Mouse (Mus musculus): ENCODE data around the gene Pitpna. TPM values are rescaled to one million over a fixed set of nuclear protein-coding genes. Genes with fewer than 3 reads are reported as not detected.

The Pitpna gene
- total RNA-seq (2012; rRNA removed): 67.8 and 73.1 TPM in 2 replicates
- polyA plus RNA-seq (2012; ENCODE audit: insufficient read depth in 1 of 2, insufficient read length in 2 of 2, low read depth in 1 of 2, low replicate concordance in 2 of 2, missing spikeins in 1 of 2): 100 to 1,000 TPM; 194 to 709 TPM

GRCm38 (mm10) chr11:75587493-75588284 lies at the start of gene Pitpna:
Gene Pitpna (plus strand): TSS chr11:75588097.
- Histone ChIP-seq H3K27ac (ENCODE audit: control insufficient read depth, low read depth, low read length) (peak within 1 kb of the TSS; percentile 46), H3K9me3 (replicated peaks; ENCODE audit: insufficient read depth, low read length) (no peaks in the 10 kb centered on the region), H3K36me3 (ENCODE audit: control insufficient read depth in 1 of 2, insufficient read depth in 2 of 2, low read length in 2 of 2) (peaks cover 0 to 17% of the 10 kb centered on the region in 2 experiments; a peak in 2 of 4 replicates), H3K4me1 (ENCODE audit: control insufficient read depth in 1 of 2, insufficient read depth in 2 of 2, low read length in 2 of 2) (peaks cover 0 to 28% of the 10 kb centered on the region in 2 experiments; a peak in 3 of 4 replicates), H3K9ac (ENCODE audit: control insufficient read depth, low read depth, low read length, poor library complexity, severe bottlenecking) (peak within 1 kb of the TSS; percentile 80), H3K4me3 (ENCODE audit: control insufficient read depth in 1 of 2, insufficient read depth in 1 of 2, low read depth in 2 of 2, low read length in 2 of 2) (peak within 1 kb of the TSS; percentile 60 to 95), H3K79me2 (ENCODE audit: control insufficient read depth, insufficient read depth, low read length, poor library complexity) (peaks cover 31% of the 10 kb centered on the region), H3K27me3 (ENCODE audit: control insufficient read depth in 1 of 2, insufficient read depth in 2 of 2, low read length in 2 of 2) (no peaks in the 10 kb centered on the region)
- peak; percentile 97 for DNase-seq (ENCODE audit: low read depth, low spot score)
- TF ChIP-seq MYC (IDR thresholded peaks at IDR 0.05; ENCODE audit: low read depth, low read length) (peak; percentile 29; the same call in 1 of the 2 replicates), POLR2AphosphoS5 (IDR thresholded peaks at IDR 0.05; ENCODE audit: borderline replicate concordance, low read depth, low read length) (no peak), USF2 (IDR thresholded peaks at IDR 0.05; ENCODE audit: borderline replicate concordance in 1 of 2, insufficient read depth in 1 of 2, low read depth in 1 of 2, low read length in 2 of 2) (no peak), TBP (IDR thresholded peaks at IDR 0.05; ENCODE audit: low read depth, low read length) (peak; percentile 66; the same call in 1 of the 2 replicates), GABPA (IDR thresholded peaks at IDR 0.05; ENCODE audit: low read depth, low read length) (no peak), ETS1 (IDR thresholded peaks at IDR 0.05; ENCODE audit: low read depth, low read length) (no peak), SMC3 (IDR thresholded peaks at IDR 0.05; ENCODE audit: low read depth, low read length) (no peak), ZKSCAN1 (IDR thresholded peaks at IDR 0.05; ENCODE audit: low read depth, low read length) (no peak), TCF12 (IDR thresholded peaks at IDR 0.05; ENCODE audit: low read depth, low read length) (peak; percentile 50; the same call in 1 of the 2 replicates), MXI1 (IDR thresholded peaks at IDR 0.05; ENCODE audit: low read depth, low read length) (peak; percentile 91), EP300 (IDR thresholded peaks at IDR 0.05; ENCODE audit: low read depth in 1 of 2, low read length in 2 of 2) (no peak), UBTF (IDR thresholded peaks at IDR 0.05; ENCODE audit: borderline replicate concordance, insufficient read depth, low read depth, low read length) (no peak; the same call in 1 of the 2 replicates), ELF1 (IDR thresholded peaks at IDR 0.05; ENCODE audit: low read depth, low read length) (peak; percentile 63), NRF1 (IDR thresholded peaks at IDR 0.05; ENCODE audit: insufficient read depth, low read depth, low read length, poor library complexity, severe bottlenecking) (0 out of 2 replicates have a peak, but pooled peaks have one; percentile 12), TAL1 (IDR thresholded peaks at IDR 0.05; ENCODE audit: low read length) (no peak), ZMIZ1 (IDR thresholded peaks at IDR 0.05; ENCODE audit: low read depth, low read length) (peak; percentile 89), MAFK (IDR thresholded peaks at IDR 0.05; ENCODE audit: borderline replicate concordance, low read depth, low read length) (no peak), NELFE (IDR thresholded peaks at IDR 0.05; ENCODE audit: low read depth, low read length) (peak; percentile 93), GATA1 (IDR thresholded peaks at IDR 0.05; ENCODE audit: low read depth, low read length) (no peak), KAT2A (conservative IDR thresholded peaks at IDR 0.05; ENCODE audit: low read depth, low read length) (no peak; the same call in 1 of the 2 replicates), CHD2 (IDR thresholded peaks at IDR 0.05; ENCODE audit: low read length) (no peak), RAD21 (IDR thresholded peaks at IDR 0.05; ENCODE audit: low read depth, low read length) (no peak), ZC3H11A (IDR thresholded peaks at IDR 0.05; ENCODE audit: low read depth, low read length) (no peak), USF1 (IDR thresholded peaks at IDR 0.05; ENCODE audit: low read depth, low read length) (no peak), BHLHE40 (IDR thresholded peaks at IDR 0.05; ENCODE audit: borderline replicate concordance, low read depth, low read length) (no peak), ZNF384 (IDR thresholded peaks at IDR 0.05; ENCODE audit: low read depth, low read length) (peak; percentile 60), HCFC1 (IDR thresholded peaks at IDR 0.05; ENCODE audit: low read depth, low read length) (peak; percentile 74), RCOR1 (IDR thresholded peaks at IDR 0.05; ENCODE audit: low read depth, low read length) (peak; percentile 49; the same call in 1 of the 2 replicates), POLR2AphosphoS2 (IDR thresholded peaks at IDR 0.05; ENCODE audit: low read length) (peak; percentile 85), MAX (IDR thresholded peaks at IDR 0.05; ENCODE audit: low read length) (no peak), MEF2A (IDR thresholded peaks at IDR 0.05; ENCODE audit: extremely low read depth, insufficient replicate concordance, low read depth, low read length, poor library complexity, severe bottlenecking) (no peak), SIN3A (IDR thresholded peaks at IDR 0.05; ENCODE audit: low read length) (peak; percentile 90), MYB (IDR thresholded peaks at IDR 0.05; ENCODE audit: low read depth, low read length) (no peak), E2F4 (IDR thresholded peaks at IDR 0.05; ENCODE audit: borderline replicate concordance, low read depth, low read length) (no peak), POLR2A (IDR thresholded peaks at IDR 0.05; ENCODE audit: control insufficient read depth in 1 of 2, insufficient read depth in 1 of 2, low read depth in 1 of 2, low read length in 2 of 2, poor library complexity in 1 of 2) (peak; percentile 87 to 99)

Measured in MEL (cell line).